Mouse (Mus musculus) gastrocnemius, adult 2 months (tissue): ENCODE results near the gene Snupn. TPM values are rescaled to one million over a fixed set of nuclear protein-coding genes. Genes with fewer than 3 reads are reported as not detected.

ENCODE experiments used
- DNase-seq: peaks from one replicate; pipeline ENCODE4 v3.0.0; 2022
- H3K27ac ChIP-seq: fragments of 200-600 bp; 2 replicates; pipeline ENCODE4 v1.8.1; 2022; ENCODE audit warnings: mild to moderate bottlenecking
- H3K4me3 ChIP-seq: fragments of 200-600 bp; 2 replicates; pipeline ENCODE4 v1.8.1; 2022; ENCODE audit warnings: mild to moderate bottlenecking, moderate library complexity
- CTCF ChIP-seq: fragments of 200-600 bp; IDR thresholded peaks from 2 replicates; pipeline ENCODE4 v1.8.1; 2022; ENCODE audit warnings: antibody characterized with exemption, mild to moderate bottlenecking, moderate library complexity
- intact Hi-C: fragments of 180-260 bp; cut with DNase I; formaldehyde crosslinking; loops from one replicate; pipeline ENCODE4 v1.15.1; 2025
- total RNA-seq, 2 experiments: library from RNA; stranded (reverse); gene quantifications; 2 replicates each; pipeline ENCODE4 v1.2.3; 2021

Gene Snupn
- total RNA-seq, 2 experiments from 2014 or later, result 8.4 to 11.3 TPM

GRCm38 (mm10) chr9:56923841-56924650 is 26.6 kb upstream of the Snupn start:
- no peak for DNase-seq
- intact Hi-C loops, result no loop called here
- Histone ChIP-seq H3K27ac (peak overlapping the region; percentile 93), H3K4me3 (peak overlapping the region; percentile 88)
- TF ChIP-seq CTCF, result no peak

GRCm38 (mm10) chr9:56924651-56925027 is 26.0 kb upstream of the Snupn start:
- Histone ChIP-seq H3K4me3 (peak overlapping the region; percentile 88), H3K27ac (peak overlapping the region; percentile 93)
- intact Hi-C loops, result loop anchor here (5.0 kb wide), 3 partner anchors 32 to 208 kb away; partner anchors contain the start of genes Man2c1 and Sin3a
- DNase-seq, result peak; percentile 86
- no peak for TF ChIP-seq CTCF

GRCm38 (mm10) chr9:56925291-56926024 is 25.2 kb upstream of the Snupn start:
- Histone ChIP-seq H3K4me3 (peak overlapping the region; percentile 88), H3K27ac (peak overlapping the region; percentile 93)
- DNase-seq, result no peak
- TF ChIP-seq CTCF, result no peak
- intact Hi-C loops, result loop anchor here (5.0 kb wide), 3 partner anchors 33 to 207 kb away; partner anchors contain the start of genes Man2c1 and Sin3a

GRCm38 (mm10) chr9:56926025-56926360 is 24.7 kb upstream of the Snupn start:
- no peak for TF ChIP-seq CTCF
- peak overlapping the region; percentile 88 for H3K4me3 ChIP-seq
- intact Hi-C loops, result loop anchor here (5.0 kb wide), 3 partner anchors 34 to 206 kb away; partner anchors contain the start of genes Man2c1 and Sin3a
- DNase-seq, result no peak
- H3K27ac ChIP-seq, result peak overlapping the region; percentile 93

GRCm38 (mm10) chr9:56926387-56926786 is 24.3 kb upstream of the Snupn start:
- intact Hi-C loops, result loop anchor here (5.0 kb wide), 3 partner anchors 34 to 206 kb away; partner anchors contain the start of genes Man2c1 and Sin3a
- DNase-seq, result no peak
- H3K4me3 ChIP-seq, result peak overlapping the region; percentile 88
- TF ChIP-seq CTCF, result no peak
- peak overlapping the region; percentile 93 for H3K27ac ChIP-seq

- intact Hi-C loops, result loop anchor here (5.0 kb wide), 3 partner anchors 35 to 205 kb away; partner anchors contain the start of genes Man2c1 and Sin3a
These were observed 23.3 kb upstream of the Snupn start for GRCm38 (mm10) chr9:56927191-56928012.

GRCm38 (mm10) chr9:56928041-56928811 is 22.5 kb upstream of the Snupn start, which contains the start of gene Snx33:
Gene Snx33 (minus strand): TSS chr9:56928371.
- peak; percentile 98 for DNase-seq
- intact Hi-C loops, result loop anchor here (5.0 kb wide), 3 partner anchors 36 to 204 kb away; partner anchors contain the start of genes Man2c1 and Sin3a
- peak within 1 kb of the TSS; percentile 88 for H3K4me3 ChIP-seq
- TF ChIP-seq CTCF, result peak; percentile 84
- peak within 1 kb of the TSS; percentile 93 for H3K27ac ChIP-seq

More at GRCm38 (mm10) chr9:56927191-56928012, 23.3 kb upstream of the Snupn start:
- peak overlapping the region; percentile 88 for H3K4me3 ChIP-seq
- peak overlapping the region; percentile 93 for H3K27ac ChIP-seq
- TF ChIP-seq CTCF, result no peak
- peak; percentile 74 for DNase-seq

- intact Hi-C loops, result loop anchor here (5.0 kb wide), 3 partner anchors 37 to 203 kb away; partner anchors contain the start of genes Man2c1 and Sin3a
- Histone ChIP-seq H3K4me3 (no peak overlapping the region), H3K27ac (no peak overlapping the region)
- no peak for TF ChIP-seq CTCF
- DNase-seq, result no peak
These were observed 21.2 kb upstream of the Snupn start for GRCm38 (mm10) chr9:56929496-56929895.

- no peak for DNase-seq
- TF ChIP-seq CTCF, result no peak
- no peak overlapping the region for H3K4me3 ChIP-seq
- intact Hi-C loops, result no loop called here
- no peak overlapping the region for H3K27ac ChIP-seq
These were observed 20.1 kb upstream of the Snupn start for GRCm38 (mm10) chr9:56930556-56930955.

GRCm38 (mm10) chr9:56936861-56937222 is 13.8 kb upstream of the Snupn start:
- TF ChIP-seq CTCF, result no peak
- intact Hi-C loops, result no loop called here
- peak overlapping the region; percentile 98 for H3K27ac ChIP-seq
- DNase-seq, result no peak
- H3K4me3 ChIP-seq, result peak overlapping the region; percentile 97
